Mouse (Mus musculus) CD8-positive naive resting alpha-beta T cell, adult 57 days (primary cell): ENCODE data around the gene Unc93a2. TPM values are rescaled to one million over a fixed set of nuclear protein-coding genes. Genes with fewer than 3 reads are reported as not detected.

Source experiments
- total RNA-seq: library from RNA; stranded (reverse); gene quantifications from one replicate; pipeline ENCODE4 v1.2.4, GENCODE M21; 2023

The Unc93a2 gene
- total RNA-seq: not detected

GRCm38 (mm10) chr17:7385364-7385763 is at the start of gene Unc93a2:
Unc93a2 (minus strand) TSS chr17:7385464.

GRCm38 (mm10) chr17:7371879-7372278 is 13.4 kb downstream of the Unc93a2 start, which contains the start of gene Gm49630:
Gm49630 (minus strand) TSS chr17:7371979.

GRCm38 (mm10) chr17:7352596-7352995 is 32.7 kb downstream of the Unc93a2 start, which contains the start of gene Ttll2:
Ttll2 (minus strand) TSS chr17:7352696.

GRCm38 (mm10) chr17:7324346-7324745 is 60.9 kb downstream of the Unc93a2 start, which contains the start of gene Tcp10a:
Tcp10a (plus strand) TSS chr17:7324646.

Other genes with a start within 250 kb of the Unc93a2 start
- gene Rps6ka2, start 215.3 kb downstream of the Unc93a2 start, total RNA-seq: 7.8 TPM
- not detected for gene Tcp10a, start 60.8 kb downstream of the Unc93a2 start, total RNA-seq
- not detected for gene Ttll2, start 32.8 kb downstream of the Unc93a2 start, total RNA-seq
- not detected for gene Gm49630, start 13.5 kb downstream of the Unc93a2 start, total RNA-seq